Mouse (Mus musculus): Measurements from ENCODE around the gene Txndc16.

- TF ChIP-seq EP300 (optimal IDR thresholded peaks at IDR 0.05) (no peak), CTCF (IDR thresholded peaks at IDR 0.05; ENCODE audit: low read depth) (peak; percentile 57)
These were observed 52.8 kb downstream of the Txndc16 start for GRCm38 (mm10) chr14:45167366-45167765.
